Mouse (Mus musculus): Measurements from ENCODE around the gene Sh3bp5. TPM values are rescaled to one million over a fixed set of nuclear protein-coding genes. Genes with fewer than 3 reads are reported as not detected.

The Sh3bp5 gene
- polyA plus RNA-seq, 1 experiment from 2014 or later: 20.1 TPM

DNA sequence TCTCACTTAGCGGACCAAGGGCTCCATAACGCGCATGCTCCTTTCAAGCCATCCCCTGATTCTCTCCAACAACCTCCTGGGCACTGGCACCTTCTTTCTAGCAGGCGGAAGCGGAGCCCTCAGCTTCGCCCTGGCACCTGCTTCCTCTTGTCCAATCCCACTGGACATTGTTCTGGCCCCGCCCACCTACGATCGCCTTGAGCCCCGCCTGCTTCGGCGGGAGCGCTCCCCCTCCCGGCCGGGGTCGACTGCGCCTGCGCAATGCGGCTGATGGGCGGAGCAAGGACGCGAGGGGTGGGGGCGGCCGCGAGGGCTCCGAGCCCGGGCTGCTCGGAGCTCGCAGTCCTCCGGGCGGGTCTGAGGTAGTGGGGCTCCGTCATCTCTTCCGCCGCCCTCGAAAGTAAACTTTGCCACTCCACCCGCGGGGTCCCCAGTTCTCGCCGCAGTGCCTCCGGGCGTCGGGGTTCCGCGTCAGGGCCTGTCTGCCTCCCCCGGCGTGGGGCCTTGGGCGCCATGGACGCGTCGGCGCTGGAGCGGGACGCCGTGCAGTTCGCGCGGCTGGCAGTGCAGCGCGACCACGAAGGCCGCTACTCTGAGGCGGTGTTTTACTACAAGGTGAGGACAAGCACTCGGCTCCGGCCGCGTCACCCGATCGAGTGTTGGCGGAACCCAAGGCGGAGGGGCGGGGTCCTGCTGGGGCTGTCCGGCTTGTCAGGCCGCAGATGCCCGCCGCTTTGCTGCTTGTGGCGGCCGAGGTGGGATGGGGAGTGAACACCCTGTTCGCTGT is 99.3 kb downstream of the Sh3bp5 start, which contains the start of gene Capn7:
Capn7 (plus strand) TSS at position 270 of the 787 bp plus-strand sequence.
- WGBS: under 1% methylated on average over 78 of the region's 78 CpGs
- H3K9ac ChIP-seq (ENCODE audit: low read length): peak within 1 kb of the TSS; percentile 87
- peak within 1 kb of the TSS; percentile 84 for H3K4me3 ChIP-seq (ENCODE audit: low read depth, low read length)
- H3K4me1 ChIP-seq (ENCODE audit: control insufficient read depth, insufficient read depth, low read length): peaks cover 4% of the 10 kb centered on the region; the same call in 1 of the 2 replicates
- H3K27ac ChIP-seq (ENCODE audit: low read depth, low read length): peak within 1 kb of the TSS; percentile 86
- ATAC-seq (ENCODE audit: insufficient read depth, low FRiP score, low TSS enrichment) (peak; percentile 98), DNase-seq (ENCODE audit: low spot score) (peak; percentile 99)
- H3K4me2 ChIP-seq (ENCODE audit: low read depth): peak within 1 kb of the TSS; percentile 42
- no peaks in the 10 kb centered on the region for H3K9me3 ChIP-seq (ENCODE audit: control insufficient read depth, low read length)
- H3K27me3 ChIP-seq (ENCODE audit: control insufficient read depth, insufficient read depth, low read length): no peaks in the 10 kb centered on the region
- no peaks in the 10 kb centered on the region for H3K36me3 ChIP-seq (ENCODE audit: control insufficient read depth, insufficient read depth, low read length)

DNA sequence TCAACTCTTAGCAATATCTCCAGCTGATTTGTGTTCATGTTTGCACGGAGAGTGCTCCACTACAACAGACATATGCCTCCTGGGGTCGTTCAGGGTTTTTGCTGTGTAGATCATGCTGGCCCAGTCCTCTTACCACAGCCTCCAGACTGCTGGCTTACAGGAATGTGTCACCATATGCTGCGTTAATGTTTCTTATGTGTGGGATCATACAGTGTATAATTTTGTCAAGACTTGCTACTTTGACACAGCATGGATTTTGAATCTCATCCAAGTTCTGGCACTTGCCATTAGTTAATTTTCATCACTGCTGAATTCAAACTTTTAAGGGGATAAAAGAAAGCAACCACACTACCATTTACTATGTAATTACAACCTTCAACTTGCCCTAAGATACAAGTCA is 100.1 kb downstream of the Sh3bp5 start:
- Histone ChIP-seq H3K27me3 (ENCODE audit: control insufficient read depth, insufficient read depth, low read length) (no peaks in the 10 kb centered on the region), H3K27ac (ENCODE audit: low read depth, low read length) (no peak overlapping the region)

DNA sequence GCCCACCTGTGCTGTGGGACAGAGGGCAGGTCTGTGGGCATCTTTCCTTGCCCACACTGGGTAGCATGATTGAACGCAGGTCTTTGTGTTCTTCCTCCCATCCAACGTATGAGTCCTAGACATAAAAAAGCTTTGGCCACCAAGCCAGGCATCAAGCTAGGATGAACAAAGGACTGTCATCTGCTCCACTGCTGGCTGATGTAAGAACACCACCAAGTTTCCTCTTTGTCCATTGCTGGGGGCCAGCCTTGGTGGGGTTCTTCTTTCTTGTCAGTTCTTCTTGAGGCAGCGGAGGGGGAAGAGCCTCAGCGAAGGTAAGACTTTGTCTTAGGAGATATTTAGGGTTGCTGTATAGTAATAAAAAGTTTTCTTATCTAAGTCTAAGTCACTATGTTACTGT is 104.9 kb downstream of the Sh3bp5 start:
- H3K27me3 ChIP-seq (ENCODE audit: control insufficient read depth, insufficient read depth, low read length): no peaks in the 10 kb centered on the region
- H3K4me1 ChIP-seq (ENCODE audit: control insufficient read depth, insufficient read depth, low read length): no peaks in the 10 kb centered on the region
- H3K9ac ChIP-seq (ENCODE audit: low read length): no peak overlapping the region
- no peaks in the 10 kb centered on the region for H3K9me3 ChIP-seq (ENCODE audit: control insufficient read depth, low read length)
- no peak overlapping the region for H3K4me2 ChIP-seq (ENCODE audit: low read depth)
- no peak for DNase-seq (ENCODE audit: low spot score)
- WGBS: 78% methylated on average over 4 of the region's 4 CpGs
- no peak overlapping the region for H3K27ac ChIP-seq (ENCODE audit: low read depth, low read length)
- H3K4me3 ChIP-seq (ENCODE audit: low read depth, low read length): no peak overlapping the region
- H3K36me3 ChIP-seq (ENCODE audit: control insufficient read depth, insufficient read depth, low read length): no peaks in the 10 kb centered on the region
- ATAC-seq (ENCODE audit: insufficient read depth, low FRiP score, low TSS enrichment): no peak

More for the DNA sequence above, 100.1 kb downstream of the Sh3bp5 start:
- peak overlapping the region; percentile 42 for H3K4me2 ChIP-seq (ENCODE audit: low read depth)
- no peaks in the 10 kb centered on the region for H3K36me3 ChIP-seq (ENCODE audit: control insufficient read depth, insufficient read depth, low read length)
- peak overlapping the region; percentile 48 for H3K9ac ChIP-seq (ENCODE audit: low read length)
- no peak for ATAC-seq (ENCODE audit: insufficient read depth, low FRiP score, low TSS enrichment)
- H3K4me1 ChIP-seq (ENCODE audit: control insufficient read depth, insufficient read depth, low read length): peaks cover 4% of the 10 kb centered on the region; the same call in 1 of the 2 replicates
- no peak for DNase-seq (ENCODE audit: low spot score)
- peak overlapping the region; percentile 84 for H3K4me3 ChIP-seq (ENCODE audit: low read depth, low read length)
- WGBS: 59% methylated on average over 3 of the region's 3 CpGs
- H3K9me3 ChIP-seq (ENCODE audit: control insufficient read depth, low read length): no peaks in the 10 kb centered on the region

DNA sequence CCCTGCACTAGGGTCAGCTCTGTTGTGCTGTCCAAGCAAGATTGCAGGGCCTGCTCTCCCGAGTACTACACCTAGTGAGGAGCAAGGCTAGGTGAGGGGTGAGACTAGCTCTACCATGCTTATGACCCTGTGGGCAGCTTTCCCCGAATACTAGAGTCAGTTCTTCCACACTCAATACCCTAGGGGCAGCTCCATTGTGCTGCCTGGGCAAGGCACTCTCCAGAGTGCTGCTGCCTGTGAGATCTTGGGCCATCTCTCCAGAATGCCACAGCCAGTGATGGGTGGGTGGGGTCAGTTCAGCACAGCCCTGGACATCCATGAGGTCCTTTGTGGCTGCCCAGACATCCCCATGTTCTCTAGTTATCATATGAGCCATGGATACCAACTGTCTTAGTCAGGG is 106.1 kb downstream of the Sh3bp5 start:
- Histone ChIP-seq H3K4me3 (ENCODE audit: low read depth, low read length) (no peak overlapping the region), H3K36me3 (ENCODE audit: control insufficient read depth, insufficient read depth, low read length) (no peaks in the 10 kb centered on the region), H3K27me3 (ENCODE audit: control insufficient read depth, insufficient read depth, low read length) (no peaks in the 10 kb centered on the region), H3K4me1 (ENCODE audit: control insufficient read depth, insufficient read depth, low read length) (no peaks in the 10 kb centered on the region), H3K27ac (ENCODE audit: low read depth, low read length) (no peak overlapping the region), H3K9ac (ENCODE audit: low read length) (no peak overlapping the region), H3K9me3 (ENCODE audit: control insufficient read depth, low read length) (no peaks in the 10 kb centered on the region), H3K4me2 (ENCODE audit: low read depth) (no peak overlapping the region)
- no peak for ATAC-seq (ENCODE audit: insufficient read depth, low FRiP score, low TSS enrichment)
- 51% methylated on average over 2 of the region's 2 CpGs for WGBS
- no peak for DNase-seq (ENCODE audit: low spot score)

DNA sequence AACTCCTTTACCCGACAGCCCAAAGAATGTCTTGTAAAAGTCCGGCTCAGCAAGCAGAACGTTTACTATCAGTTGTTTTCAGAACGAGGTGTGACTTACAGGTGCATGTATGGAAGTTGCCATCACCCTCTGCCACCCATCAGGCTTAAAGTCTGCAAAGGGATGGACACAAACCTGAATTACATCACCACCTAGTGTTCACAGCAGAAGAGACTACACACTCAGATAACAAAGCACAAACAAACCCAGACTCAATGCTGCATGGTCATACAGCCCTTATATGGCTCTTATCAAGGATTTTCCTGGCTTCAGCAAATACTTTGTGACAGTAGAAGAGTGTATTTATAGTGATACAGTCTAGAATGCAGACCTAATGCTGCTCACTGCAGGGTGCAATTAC is 108.2 kb downstream of the Sh3bp5 start:
- Histone ChIP-seq H3K27ac (ENCODE audit: low read depth, low read length) (no peak overlapping the region), H3K27me3 (ENCODE audit: control insufficient read depth, insufficient read depth, low read length) (no peaks in the 10 kb centered on the region), H3K4me3 (ENCODE audit: low read depth, low read length) (no peak overlapping the region), H3K4me1 (ENCODE audit: control insufficient read depth, insufficient read depth, low read length) (no peaks in the 10 kb centered on the region; the same call in 1 of the 2 replicates), H3K9me3 (ENCODE audit: control insufficient read depth, low read length) (no peaks in the 10 kb centered on the region), H3K9ac (ENCODE audit: low read length) (no peak overlapping the region), H3K36me3 (ENCODE audit: control insufficient read depth, insufficient read depth, low read length) (no peaks in the 10 kb centered on the region), H3K4me2 (ENCODE audit: low read depth) (no peak overlapping the region)
- DNase-seq (ENCODE audit: low spot score): no peak
- no peak for ATAC-seq (ENCODE audit: insufficient read depth, low FRiP score, low TSS enrichment)
- 79% methylated on average over 4 of the region's 4 CpGs for WGBS

DNA sequence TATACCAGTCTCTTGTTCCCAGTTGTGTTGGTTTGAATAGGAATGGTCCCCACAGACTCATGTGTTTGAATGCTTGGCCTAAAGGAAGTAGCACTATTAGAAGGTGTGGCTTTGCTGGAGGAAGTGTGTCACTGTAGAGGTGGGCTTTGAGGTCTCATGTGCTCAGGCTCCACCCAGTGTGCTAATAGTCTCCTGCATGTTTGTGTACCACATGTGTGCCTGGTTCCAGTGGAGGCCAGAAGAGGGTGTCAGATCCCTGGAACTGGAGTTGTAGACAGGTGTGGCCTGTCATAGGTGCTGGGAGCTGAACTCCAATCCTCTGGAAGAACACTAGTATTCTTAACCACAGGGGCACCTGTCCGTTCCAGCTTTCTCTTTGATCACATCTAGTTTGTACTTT is 108.7 kb downstream of the Sh3bp5 start:
- Histone ChIP-seq H3K27ac (ENCODE audit: low read depth, low read length) (no peak overlapping the region), H3K9me3 (ENCODE audit: control insufficient read depth, low read length) (no peaks in the 10 kb centered on the region), H3K4me2 (ENCODE audit: low read depth) (no peak overlapping the region), H3K36me3 (ENCODE audit: control insufficient read depth, insufficient read depth, low read length) (no peaks in the 10 kb centered on the region), H3K4me1 (ENCODE audit: control insufficient read depth, insufficient read depth, low read length) (no peaks in the 10 kb centered on the region; the same call in 1 of the 2 replicates), H3K4me3 (ENCODE audit: low read depth, low read length) (no peak overlapping the region), H3K9ac (ENCODE audit: low read length) (no peak overlapping the region), H3K27me3 (ENCODE audit: control insufficient read depth, insufficient read depth, low read length) (no peaks in the 10 kb centered on the region)
- ATAC-seq (ENCODE audit: insufficient read depth, low FRiP score, low TSS enrichment) (no peak), DNase-seq (ENCODE audit: low spot score) (no peak)
- 89% methylated on average over 1 of the region's 1 CpGs for WGBS

DNA sequence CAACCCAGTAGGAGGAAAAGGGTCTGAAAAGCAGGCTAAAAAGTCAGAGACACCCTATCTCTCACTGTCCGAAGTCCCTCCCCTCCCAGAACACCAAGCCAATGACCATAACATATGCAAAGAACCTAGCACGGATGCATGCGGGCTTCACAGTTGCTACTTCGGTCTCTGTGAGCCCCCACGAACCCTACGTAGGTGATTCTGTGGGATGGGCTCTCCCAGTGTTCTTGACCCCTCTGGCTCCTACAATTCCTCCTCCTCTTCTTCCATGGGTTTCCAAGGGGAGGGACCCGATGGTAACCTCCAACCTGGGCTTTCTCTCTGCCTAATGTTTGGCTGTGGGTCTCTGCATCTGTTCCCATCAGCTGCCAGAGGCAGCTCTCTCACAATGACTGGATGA is 109.1 kb downstream of the Sh3bp5 start:
- no peaks in the 10 kb centered on the region for H3K9me3 ChIP-seq (ENCODE audit: control insufficient read depth, low read length)
- H3K9ac ChIP-seq (ENCODE audit: low read length): no peak overlapping the region
- DNase-seq (ENCODE audit: low spot score) (no peak), ATAC-seq (ENCODE audit: insufficient read depth, low FRiP score, low TSS enrichment) (no peak)
- no peak overlapping the region for H3K4me2 ChIP-seq (ENCODE audit: low read depth)
- no peak overlapping the region for H3K4me3 ChIP-seq (ENCODE audit: low read depth, low read length)
- no peaks in the 10 kb centered on the region for H3K36me3 ChIP-seq (ENCODE audit: control insufficient read depth, insufficient read depth, low read length)
- no peaks in the 10 kb centered on the region for H3K27me3 ChIP-seq (ENCODE audit: control insufficient read depth, insufficient read depth, low read length)
- no peaks in the 10 kb centered on the region; the same call in 1 of the 2 replicates for H3K4me1 ChIP-seq (ENCODE audit: control insufficient read depth, insufficient read depth, low read length)
- WGBS: 70% methylated on average over 7 of the region's 7 CpGs
- no peak overlapping the region for H3K27ac ChIP-seq (ENCODE audit: low read depth, low read length)

DNA sequence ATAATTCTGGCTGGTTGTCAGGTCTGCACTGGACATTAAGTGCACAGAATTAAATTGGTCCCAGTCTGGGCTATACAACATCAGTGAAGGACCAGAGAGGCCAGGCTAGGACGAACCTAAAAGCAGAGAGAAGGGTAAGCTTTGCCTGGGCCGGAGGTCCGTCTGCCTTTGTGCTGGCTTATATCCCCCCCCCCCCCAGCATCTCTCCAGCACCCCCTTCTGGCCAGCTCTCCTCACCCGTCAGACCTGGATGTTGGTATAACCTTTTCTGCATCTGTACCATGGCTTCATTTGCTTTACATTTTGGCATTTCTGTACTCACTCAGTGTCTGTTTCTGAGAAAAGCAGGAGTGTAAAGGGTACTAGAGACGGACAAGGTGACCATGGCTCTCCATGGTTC is 110.3 kb downstream of the Sh3bp5 start:
- no peak for ATAC-seq (ENCODE audit: insufficient read depth, low FRiP score, low TSS enrichment)
- Histone ChIP-seq H3K27me3 (ENCODE audit: control insufficient read depth, insufficient read depth, low read length) (no peaks in the 10 kb centered on the region), H3K36me3 (ENCODE audit: control insufficient read depth, insufficient read depth, low read length) (no peaks in the 10 kb centered on the region), H3K4me2 (ENCODE audit: low read depth) (no peak overlapping the region), H3K4me3 (ENCODE audit: low read depth, low read length) (no peak overlapping the region), H3K4me1 (ENCODE audit: control insufficient read depth, insufficient read depth, low read length) (no peaks in the 10 kb centered on the region; the same call in 1 of the 2 replicates), H3K9me3 (ENCODE audit: control insufficient read depth, low read length) (no peaks in the 10 kb centered on the region), H3K9ac (ENCODE audit: low read length) (no peak overlapping the region), H3K27ac (ENCODE audit: low read depth, low read length) (no peak overlapping the region)
- WGBS: 53% methylated on average over 5 of the region's 5 CpGs
- no peak for DNase-seq (ENCODE audit: low spot score)

DNA sequence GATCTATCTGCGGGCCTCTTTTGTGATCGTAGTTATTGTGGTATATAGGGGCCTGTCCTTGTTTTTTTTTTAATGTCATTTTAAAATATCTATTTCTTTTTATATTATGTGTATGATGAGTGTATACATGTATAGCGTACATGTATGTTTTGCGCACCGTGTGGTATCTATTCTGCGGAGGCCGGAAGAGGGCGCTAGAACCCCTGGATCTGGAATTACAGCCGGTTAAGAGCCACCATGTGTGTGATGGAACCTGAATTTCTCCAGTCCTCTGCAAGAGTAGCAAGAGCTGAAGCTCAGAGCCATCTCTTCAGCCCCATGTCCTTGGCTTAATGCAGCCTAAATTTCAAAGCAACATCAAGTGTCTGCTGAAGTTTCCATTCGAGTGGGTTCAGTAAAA is 111.0 kb downstream of the Sh3bp5 start:
- H3K9me3 ChIP-seq (ENCODE audit: control insufficient read depth, low read length): no peaks in the 10 kb centered on the region
- no peak overlapping the region for H3K4me3 ChIP-seq (ENCODE audit: low read depth, low read length)
- no peak overlapping the region for H3K9ac ChIP-seq (ENCODE audit: low read length)
- ATAC-seq (ENCODE audit: insufficient read depth, low FRiP score, low TSS enrichment) (no peak), DNase-seq (ENCODE audit: low spot score) (no peak)
- H3K4me1 ChIP-seq (ENCODE audit: control insufficient read depth, insufficient read depth, low read length): no peaks in the 10 kb centered on the region; the same call in 1 of the 2 replicates
- H3K4me2 ChIP-seq (ENCODE audit: low read depth): no peak overlapping the region
- no peaks in the 10 kb centered on the region for H3K36me3 ChIP-seq (ENCODE audit: control insufficient read depth, insufficient read depth, low read length)
- no peaks in the 10 kb centered on the region for H3K27me3 ChIP-seq (ENCODE audit: control insufficient read depth, insufficient read depth, low read length)
- WGBS: 64% methylated on average over 10 of the region's 10 CpGs
- H3K27ac ChIP-seq (ENCODE audit: low read depth, low read length): no peak overlapping the region

All from neural tube, embryonic 11.5 days (tissue).